Mouse (Mus musculus) midbrain, embryonic 13.5 days (tissue): ENCODE measurements around the gene Agbl5. TPM values are rescaled to one million over a fixed set of nuclear protein-coding genes. Genes with fewer than 3 reads are reported as not detected.

Source experiments
- polyA plus RNA-seq: library from polyadenylated mRNA; unstranded; fragments of >200 nt; fragmentation: Nextera tagmentation; extraction: Ambion mirVana; gene quantifications from 2 replicates; pipeline ENCODE4 v1.2.1, GENCODE M21; 2015

Agbl5 gene
- polyA plus RNA-seq, 1 experiment from 2014 or later, result 29.2 TPM

Other genes with a start within 250 kb of the Agbl5 start
- gene Slc35f6, start 240.8 kb upstream of the Agbl5 start, polyA plus RNA-seq, result 29.5 and 32.0 TPM in 2 replicates
- 120 and 122 TPM in 2 replicates for gene Cenpa, start 221.9 kb upstream of the Agbl5 start, polyA plus RNA-seq
- gene Dpysl5, start 177.1 kb upstream of the Agbl5 start, polyA plus RNA-seq, result 195 and 200 TPM in 2 replicates
- 111 and 113 TPM in 2 replicates for gene Mapre3, start 74.1 kb upstream of the Agbl5 start, polyA plus RNA-seq
- 57.7 and 59.7 TPM in 2 replicates for gene Tmem214, start 20.7 kb upstream of the Agbl5 start, polyA plus RNA-seq
- gene Ost4, start 19.1 kb downstream of the Agbl5 start, polyA plus RNA-seq, result 270 and 306 TPM in 2 replicates
- gene Emilin1, start 24.7 kb downstream of the Agbl5 start, polyA plus RNA-seq, result 14.1 and 16.6 TPM in 2 replicates
- gene Khk, start 32.7 kb downstream of the Agbl5 start, polyA plus RNA-seq, result 5.6 and 6.8 TPM in 2 replicates
- gene Cgref1, start 56.9 kb downstream of the Agbl5 start, polyA plus RNA-seq, result 23.0 TPM in 2 replicates
- 108 and 129 TPM in 2 replicates for gene Preb, start 71.7 kb downstream of the Agbl5 start, polyA plus RNA-seq
- not detected in 2 replicates for gene Tcf23, start 80.0 kb downstream of the Agbl5 start, polyA plus RNA-seq
- gene Atraid, start 159.6 kb downstream of the Agbl5 start, polyA plus RNA-seq, result 156 and 160 TPM in 2 replicates
- 17.3 and 19.3 TPM in 2 replicates for gene Slc5a6, start 160.2 kb downstream of the Agbl5 start, polyA plus RNA-seq
- gene Cad, start 166.1 kb downstream of the Agbl5 start, polyA plus RNA-seq, result 16.1 and 19.1 TPM in 2 replicates
- gene Dnajc5g, start 217.6 kb downstream of the Agbl5 start, polyA plus RNA-seq, result not detected in 2 replicates
- 15.9 and 16.8 TPM in 2 replicates for gene Slc30a3, start 219.5 kb downstream of the Agbl5 start, polyA plus RNA-seq
- not detected in 2 replicates for gene Trim54, start 228.0 kb downstream of the Agbl5 start, polyA plus RNA-seq